Mouse (Mus musculus): ENCODE measurements around the gene Smad3.
A peak's percentile ranks its signal among the peaks of the same experiment; 100 is the strongest.

The Smad3 gene

DNA sequence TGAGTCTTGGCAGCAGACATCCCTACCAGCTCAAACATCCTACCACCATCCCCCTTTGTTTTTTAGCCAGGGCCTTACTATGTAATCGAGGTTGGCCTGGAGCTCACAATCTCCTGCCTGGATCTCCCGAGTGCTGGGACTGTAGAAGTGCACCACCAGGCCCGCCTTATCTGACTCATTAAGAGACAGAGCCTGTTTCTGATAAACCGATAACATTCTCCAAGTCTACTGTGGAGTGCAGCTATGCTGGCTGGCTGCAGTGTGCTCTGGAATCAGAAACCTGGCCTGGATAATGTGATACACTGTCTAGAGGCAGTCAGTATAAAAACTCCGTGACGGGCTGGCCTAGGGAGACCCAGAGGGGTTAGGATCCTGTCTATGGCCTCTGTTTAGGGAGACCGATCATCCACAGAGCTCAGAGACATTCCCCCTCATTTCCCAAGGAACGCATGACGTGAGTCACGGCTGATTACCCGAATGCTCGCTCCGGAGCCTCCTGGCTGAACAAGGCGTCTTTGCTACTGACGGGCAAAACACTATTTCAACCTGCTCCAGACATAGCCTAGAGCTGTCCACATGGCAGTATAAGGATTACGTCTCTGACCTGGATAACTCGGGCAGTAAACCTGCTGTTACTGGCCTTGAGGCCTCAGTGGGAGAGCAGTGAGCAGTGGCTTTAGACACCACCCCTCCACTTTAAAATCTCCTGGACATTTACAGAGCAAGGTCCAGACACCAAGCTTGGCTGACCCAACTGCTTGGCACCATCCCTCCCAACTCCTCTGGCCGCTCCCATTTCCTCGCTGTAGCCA is 11.8 kb downstream of the Smad3 start:
- no peak for DNase-seq (ENCODE audit: low read depth)

GRCm38 (mm10) chr9:63744595-63744994 is 13.2 kb downstream of the Smad3 start:
- no peak for DNase-seq (ENCODE audit: low read depth)

DNA sequence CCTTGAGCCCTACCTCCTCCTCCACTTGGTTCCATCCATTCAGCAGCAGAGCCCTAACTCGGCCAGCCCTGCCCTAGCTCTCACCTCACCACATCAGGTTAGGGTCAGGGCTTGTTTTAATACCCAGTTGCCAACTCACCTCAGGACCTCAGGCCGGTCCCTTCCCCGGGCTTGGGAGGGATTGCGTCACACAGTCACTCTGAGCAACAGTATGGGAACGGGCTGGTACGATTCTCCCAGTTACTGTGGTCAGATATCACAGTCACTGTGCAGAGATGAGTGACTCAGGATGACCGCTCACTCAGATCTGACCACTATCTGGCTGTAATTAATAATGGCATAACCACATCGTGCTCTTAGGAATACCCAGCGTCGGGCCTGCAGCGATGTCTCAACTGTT is 14.0 kb downstream of the Smad3 start:
- no peak for DNase-seq (ENCODE audit: low read depth)

DNA sequence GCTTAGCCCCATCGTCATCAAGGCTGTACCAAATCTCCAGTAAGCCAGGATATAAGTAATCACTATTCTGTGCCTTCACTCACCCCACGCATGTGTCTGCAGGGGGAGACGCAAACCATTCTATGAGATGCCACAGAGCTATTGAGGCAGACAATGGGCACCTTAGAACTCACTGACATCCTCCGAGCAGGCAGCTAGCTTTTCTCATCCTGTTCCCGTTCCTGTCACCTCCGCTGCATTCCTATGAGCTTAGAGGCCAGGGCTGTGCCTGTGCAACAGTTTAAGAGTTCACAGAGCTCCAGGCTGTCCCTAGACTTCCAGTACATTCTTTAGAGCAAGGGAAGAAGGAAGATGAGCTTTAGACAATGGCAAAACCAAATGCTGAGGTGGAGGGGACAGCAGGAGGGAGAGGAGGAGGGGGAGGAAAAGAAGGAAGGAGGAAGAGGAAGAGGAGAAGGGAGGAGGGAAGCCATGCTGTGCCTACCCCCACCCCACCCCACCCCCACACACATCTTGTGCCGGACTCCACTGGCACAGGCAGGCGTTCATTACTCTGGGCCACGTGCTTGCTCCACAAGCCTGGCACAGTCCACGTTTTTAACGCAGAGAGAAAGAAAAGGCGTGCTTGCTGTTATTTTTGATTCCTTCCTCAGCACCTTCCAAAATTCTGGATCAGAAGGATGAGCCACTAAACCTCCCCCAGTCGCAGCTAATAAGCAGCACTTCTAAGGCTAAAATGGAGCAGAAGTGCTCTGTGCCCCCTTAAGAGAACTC is 14.7 kb downstream of the Smad3 start:
- DNase-seq (ENCODE audit: low read depth) = no peak

DNA sequence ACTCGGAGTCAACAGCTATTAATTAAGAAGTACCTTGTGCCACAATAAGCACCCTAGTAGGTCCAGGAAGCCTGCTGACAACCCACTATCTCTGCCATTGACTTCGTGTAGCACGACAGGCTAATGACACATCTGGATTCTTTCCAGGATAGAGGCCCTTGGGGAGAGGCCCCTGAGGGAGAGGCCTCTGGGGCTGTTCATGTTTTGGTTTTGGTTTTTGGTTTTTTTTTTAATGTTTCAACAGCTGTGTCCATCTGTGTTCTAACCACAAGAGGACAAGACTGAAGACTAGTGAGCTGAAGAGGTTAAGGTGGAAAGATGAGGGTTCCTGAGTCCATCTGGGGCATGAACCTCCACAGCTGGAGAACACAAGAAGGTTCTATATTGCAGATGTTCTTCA is 15.5 kb downstream of the Smad3 start:
- DNase-seq (ENCODE audit: low read depth) = no peak

- no peak for DNase-seq (ENCODE audit: low read depth)
Measured at GRCm38 (mm10) chr9:63741792-63742191, 16.0 kb downstream of the Smad3 start.

DNA sequence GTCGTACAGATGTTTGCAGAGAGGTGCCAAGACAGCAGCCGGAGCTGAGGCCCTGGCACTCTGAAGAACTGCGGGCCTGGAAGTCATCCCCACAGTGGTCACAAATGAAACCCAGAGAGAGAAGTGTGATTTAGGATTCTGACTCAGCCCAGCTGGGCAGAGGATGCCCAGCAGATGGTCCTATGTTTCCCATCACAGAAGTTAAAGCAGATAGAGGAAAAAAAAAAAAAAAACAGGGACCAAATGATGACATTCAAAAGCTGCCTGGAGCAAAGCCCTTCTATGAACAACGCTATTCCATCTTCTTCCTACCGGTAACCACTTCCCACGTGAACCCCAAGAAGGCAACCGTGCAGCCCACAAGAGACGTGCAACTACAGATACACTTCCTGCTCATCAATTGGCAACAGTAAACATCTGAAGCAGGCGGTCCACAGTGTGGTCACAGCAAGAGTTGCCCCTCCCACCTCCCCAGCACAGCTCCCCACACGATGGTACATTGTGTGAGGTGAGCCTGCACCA is 17.4 kb downstream of the Smad3 start:
- DNase-seq (ENCODE audit: low read depth) = no peak

DNA sequence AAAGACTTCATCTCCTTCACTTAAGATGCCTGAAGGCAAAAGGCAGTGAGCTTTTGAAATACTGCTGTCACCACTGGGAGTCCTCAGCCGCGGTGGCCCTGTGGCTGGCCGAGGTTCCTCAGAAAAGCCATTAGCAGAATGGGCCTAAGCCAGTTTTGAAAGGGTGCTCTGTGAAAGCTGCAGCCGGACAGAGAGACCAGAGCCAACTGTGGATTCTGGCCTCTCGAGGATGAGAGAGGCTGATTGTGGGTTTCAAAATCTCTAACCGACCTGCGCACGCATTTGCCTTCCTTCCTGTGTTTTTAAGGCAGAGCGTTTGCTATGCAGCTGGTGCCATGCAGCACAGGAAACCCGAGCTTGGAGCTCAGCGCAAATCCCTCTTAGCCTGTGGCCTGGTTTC is 19.0 kb downstream of the Smad3 start:
- no peak for DNase-seq (ENCODE audit: low read depth)

DNA sequence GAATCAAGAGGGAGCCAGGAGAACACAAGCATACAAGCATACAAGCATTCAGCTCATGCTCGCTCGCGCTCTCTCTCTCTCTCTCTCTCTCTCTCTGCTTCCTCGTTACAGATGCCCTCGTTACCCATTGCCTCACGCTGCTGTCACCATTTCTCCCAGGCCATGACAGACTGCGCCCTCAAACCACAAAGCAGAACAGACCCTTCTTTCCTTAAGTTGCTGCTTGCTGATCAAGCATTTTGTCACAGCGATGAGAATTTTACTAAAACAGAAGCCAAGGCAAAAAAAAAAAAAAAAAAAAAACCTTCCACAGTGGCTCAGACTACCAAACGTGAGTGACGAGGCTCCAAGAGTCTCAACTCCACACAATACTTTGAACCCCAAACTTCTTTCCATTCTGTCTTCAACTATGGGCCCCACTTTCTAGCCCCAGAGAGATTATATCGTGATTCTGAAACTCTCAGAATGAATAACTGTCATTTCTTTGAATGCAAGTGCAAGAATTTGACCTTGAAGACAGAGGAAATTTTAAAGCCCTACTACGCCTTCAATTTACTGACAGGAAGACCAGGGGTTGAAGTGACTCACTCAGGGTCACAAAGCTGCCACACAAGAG is 19.6 kb downstream of the Smad3 start:
- no peak for DNase-seq (ENCODE audit: low read depth)

DNA sequence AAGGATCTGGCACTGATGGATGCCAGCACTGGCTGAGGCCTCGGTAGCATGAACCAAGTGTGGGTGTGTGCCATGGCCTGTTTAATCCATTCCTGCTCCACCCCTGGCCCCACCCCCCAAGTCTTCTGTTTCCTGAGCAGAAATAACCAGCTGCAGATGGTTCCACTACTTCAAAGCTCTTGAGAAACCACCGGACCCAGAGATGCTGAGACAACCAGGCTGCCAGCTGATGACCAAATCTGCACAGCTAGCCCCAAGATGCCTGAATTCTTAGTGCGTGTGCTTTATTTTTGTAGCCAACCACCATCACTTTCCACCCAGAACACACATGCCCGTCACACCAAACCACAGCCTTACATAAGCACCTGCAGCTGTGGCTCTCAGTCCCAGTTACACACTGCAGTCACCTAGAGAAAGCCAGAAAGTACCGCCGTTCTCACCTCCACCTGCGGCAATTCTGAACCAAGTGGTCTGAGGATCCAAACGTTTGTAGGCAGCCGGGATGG is 20.3 kb downstream of the Smad3 start:
- DNase-seq (ENCODE audit: low read depth) = no peak

- DNase-seq (ENCODE audit: low read depth) = no peak
Measured at GRCm38 (mm10) chr9:63734261-63734660, 23.5 kb downstream of the Smad3 start.

- DNase-seq (ENCODE audit: low read depth) = no peak
Measured at GRCm38 (mm10) chr9:63732700-63733099, 25.1 kb downstream of the Smad3 start.

DNA sequence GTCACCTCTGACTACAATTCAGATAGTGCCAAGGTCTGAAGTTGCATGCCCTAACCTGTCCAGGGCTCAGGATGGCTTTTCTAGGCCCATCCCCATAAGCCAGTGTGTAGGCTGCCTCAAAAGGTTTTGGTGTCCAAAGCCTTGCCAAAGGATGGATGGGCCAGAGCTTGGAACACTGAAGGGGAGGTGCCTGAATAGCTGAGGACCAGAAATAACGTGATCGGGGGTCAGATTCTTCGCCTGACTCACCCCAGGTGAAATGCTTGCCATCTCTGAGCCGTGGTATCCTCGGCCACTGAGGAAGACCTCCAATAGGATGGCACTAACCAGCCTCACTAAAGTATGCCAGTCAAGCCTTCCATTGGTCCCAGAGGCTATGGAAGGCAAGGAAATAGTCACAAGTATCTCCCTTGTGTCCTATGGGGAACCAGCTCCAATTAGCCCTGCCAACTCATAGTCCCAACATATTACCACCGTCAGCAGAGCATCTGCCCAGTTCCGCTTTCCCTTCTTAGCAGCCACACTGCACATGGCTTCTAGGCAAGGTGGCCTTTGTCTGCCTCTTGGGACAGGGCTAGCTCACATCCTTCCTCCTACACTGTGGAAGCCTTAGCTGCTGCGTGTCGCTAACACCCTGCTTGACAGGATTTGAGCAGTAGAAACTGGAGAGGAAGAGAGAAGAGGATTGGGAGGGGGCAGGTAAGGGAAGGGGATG is 26.5 kb downstream of the Smad3 start:
- no peak for DNase-seq (ENCODE audit: low read depth)

GRCm38 (mm10) chr9:63728969-63729368 is 28.8 kb downstream of the Smad3 start:
- DNase-seq (ENCODE audit: low read depth) = no peak

- DNase-seq (ENCODE audit: low read depth) = no peak
Measured at GRCm38 (mm10) chr9:63727070-63727469, 30.7 kb downstream of the Smad3 start.

DNA sequence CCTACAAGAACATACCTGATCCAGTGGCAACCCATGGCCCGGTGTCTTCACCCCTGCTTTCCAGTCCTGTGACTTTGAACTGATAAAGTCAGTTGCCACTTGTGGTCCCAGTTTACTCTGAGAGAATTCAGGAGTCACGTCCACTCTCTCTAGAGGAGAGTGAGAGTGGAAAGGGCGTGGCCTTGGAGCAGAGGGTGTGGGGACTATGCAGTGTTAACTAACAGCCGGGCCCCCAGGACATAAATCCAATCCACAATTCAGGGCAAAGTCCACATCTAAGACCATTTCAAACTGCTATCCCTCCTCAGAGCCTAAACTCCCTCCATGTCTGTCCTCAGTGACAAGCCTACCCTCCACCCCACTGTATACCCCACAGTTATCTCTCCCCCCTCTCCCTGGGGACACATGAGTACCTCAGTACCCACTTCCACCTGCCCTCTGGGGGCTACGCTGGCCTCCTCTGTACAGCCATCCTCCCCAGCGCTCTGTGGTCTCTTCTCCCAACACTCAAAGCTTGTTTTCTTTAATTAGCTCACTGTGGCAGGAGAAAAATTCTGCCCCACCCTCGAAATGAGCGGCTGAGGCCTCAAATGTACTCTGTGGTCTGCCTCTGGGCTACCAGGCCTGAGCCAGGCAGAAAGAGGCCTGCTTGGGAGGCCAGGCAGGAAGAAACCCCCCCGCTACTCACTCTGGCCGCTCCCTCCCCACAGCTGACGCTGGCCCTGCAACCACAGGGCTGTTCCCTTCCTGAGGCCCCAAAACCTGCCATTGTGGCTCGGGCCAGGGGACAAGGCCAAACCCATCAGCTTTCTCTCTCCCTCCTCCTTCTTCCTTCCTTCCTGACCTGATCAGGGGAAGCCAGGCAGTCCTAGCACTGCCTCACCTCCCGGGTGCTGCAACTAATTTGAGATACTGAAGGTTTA is 31.4 kb downstream of the Smad3 start:
- peak; percentile 33 for DNase-seq (ENCODE audit: low read depth)

GRCm38 (mm10) chr9:63724750-63725149 is 33.0 kb downstream of the Smad3 start:
- DNase-seq (ENCODE audit: low read depth) = no peak

DNA sequence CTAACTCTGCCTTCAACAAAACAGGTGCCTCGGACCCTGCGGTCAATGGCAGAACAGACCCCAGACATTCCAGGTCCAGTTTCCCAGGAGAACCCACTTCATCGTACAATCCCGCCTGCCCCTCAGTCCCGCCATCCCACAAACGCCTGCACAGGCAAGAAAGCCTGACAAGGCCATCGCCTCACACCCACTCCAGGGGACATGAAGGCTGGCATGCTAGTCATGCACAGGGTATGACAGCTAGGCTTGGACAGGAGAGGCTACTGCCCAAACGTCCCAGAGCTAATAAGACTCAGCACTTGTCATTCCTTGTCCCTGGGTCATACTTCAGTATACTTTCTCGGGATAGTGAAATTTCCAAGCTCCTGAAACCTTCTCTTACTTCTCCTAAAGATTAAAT is 34.9 kb downstream of the Smad3 start:
- DNase-seq (ENCODE audit: low read depth) = no peak

- no peak for DNase-seq (ENCODE audit: low read depth)
Measured at GRCm38 (mm10) chr9:63722350-63722749, 35.4 kb downstream of the Smad3 start.

DNA sequence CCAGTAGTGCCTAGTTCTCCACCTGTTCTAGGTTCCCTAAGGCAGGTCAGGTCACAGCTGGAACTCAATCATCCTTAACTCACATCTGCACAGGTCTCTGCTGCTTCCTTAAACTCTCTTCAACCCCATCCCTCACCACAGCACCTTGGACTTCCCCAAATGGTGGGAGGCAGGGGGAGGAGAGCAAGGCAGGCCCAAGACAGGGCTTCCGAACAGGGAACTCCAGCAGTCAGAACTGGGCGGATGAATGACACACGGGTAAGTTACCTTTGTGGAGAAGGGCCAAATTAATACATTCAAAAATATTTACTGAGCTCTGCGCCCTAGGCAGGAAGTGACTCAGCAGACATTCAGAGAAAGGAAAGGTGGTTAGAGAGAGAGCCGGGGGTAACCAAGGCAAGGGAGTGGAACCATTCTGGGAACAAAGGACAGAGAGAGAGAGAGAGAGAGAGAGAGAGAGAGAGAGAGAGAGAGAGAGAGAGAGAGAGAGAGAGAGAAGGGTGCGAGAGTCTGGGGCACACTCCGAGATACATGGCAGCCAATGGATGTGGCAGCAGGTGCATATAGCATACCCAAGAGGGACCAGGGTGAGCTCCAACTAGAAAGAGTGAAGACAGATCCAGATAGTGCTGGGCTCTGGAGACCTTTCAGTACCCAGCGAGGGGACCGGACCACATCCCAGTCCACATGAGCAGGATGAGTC is 36.1 kb downstream of the Smad3 start:
- no peak for DNase-seq (ENCODE audit: low read depth)
